17 mouse cellular contexts compared by ENCODE assay signal in genomic region chr7:25436704-25437103, GRCm38 (mm10). TPM values are rescaled to one million over a fixed set of nuclear protein-coding genes. Genes with fewer than 3 reads are reported as not detected.
DNase-seq lines count a peak whose midpoint lies in the region; ATAC-seq and TF ChIP-seq lines count a peak whose summit lies in the region.
"Had no signal": no experiment of that assay in that cellular context is flagged by ENCODE, and none has a peak within 500 bp of the region (broad histone marks: within the 10 kb centered on the region; RNA-seq: fewer than 3 reads in every experiment).

No protein-coding gene starts in this region.

- H3K27ac ChIP-seq in gastrocnemius, adult 2 months = peak overlapping the region; percentile 84
- peak overlapping the region; percentile 68 for H3K27ac ChIP-seq in layer of hippocampus, adult 2 months
- peak overlapping the region; percentile 69 for H3K27ac ChIP-seq in macrophage
- no peak overlapping the region for H3K27ac ChIP-seq in hindbrain, embryonic 16.5 days (ENCODE audit: low read depth, low read length)
- H3K27ac ChIP-seq: forebrain, embryonic 10.5 days; midbrain, embryonic 10.5 days had no signal

- H3K4me3 ChIP-seq in gastrocnemius, adult 2 months = peak overlapping the region; percentile 23; the same call in 1 of the 2 replicates
- H3K4me3 ChIP-seq in layer of hippocampus, adult 2 months = no peak overlapping the region
- no peak overlapping the region for H3K4me3 ChIP-seq in macrophage (ENCODE audit: inconsistent target)
- H3K4me3 ChIP-seq in hindbrain, embryonic 16.5 days (ENCODE audit: low read length) = no peak overlapping the region
- H3K4me3 ChIP-seq: forebrain, embryonic 10.5 days; midbrain, embryonic 10.5 days had no signal

- H3K4me1 ChIP-seq in hindbrain, embryonic 16.5 days (ENCODE audit: control insufficient read depth, insufficient read depth, low read depth, low read length) = no peaks in the 10 kb centered on the region; the same call in 1 of the 2 replicates

- TF ChIP-seq CTCF in gastrocnemius, adult 2 months (IDR thresholded peaks at IDR 0.05) = no peak
- TF ChIP-seq CTCF in layer of hippocampus, adult 2 months (conservative IDR thresholded peaks at IDR 0.05) = no peak

- no peak for ATAC-seq in hindbrain, embryonic 16.5 days

- 22% methylated on average over 2 of the region's 2 CpGs for WGBS in macrophage (ENCODE audit: missing documents)
- WGBS in hindbrain, embryonic 16.5 days = 80% methylated on average over 2 of the region's 2 CpGs

- H3K79me2 ChIP-seq in macrophage (ENCODE audit: inconsistent target) = no peaks in the 10 kb centered on the region

- no peak for DNase-seq in gastrocnemius, adult 2 months
- no peak for DNase-seq in gastrocnemius, adult 8-10 months (ENCODE audit: low spot score in 2 of 2)
- no peak for DNase-seq in layer of hippocampus, adult 2 months (ENCODE audit: low spot score in 2 of 2)
- DNase-seq in layer of hippocampus, adult 11-12 months (ENCODE audit: low spot score) = no peak
- DNase-seq in A20 (ENCODE audit: low read depth, low spot score) = peak; percentile 51
- DNase-seq in left cerebral cortex, adult 11 months (ENCODE audit: low spot score) = no peak
- DNase-seq: cerebellum, adult 2 months; liver; thymus, adult 18-20 months had no signal

- no peaks in the 10 kb centered on the region for H3K27me3 ChIP-seq in hindbrain, embryonic 16.5 days (replicated peaks; ENCODE audit: control insufficient read depth, insufficient read depth, low read length)

- H3K36me3 ChIP-seq in macrophage (ENCODE audit: inconsistent target) = no peaks in the 10 kb centered on the region
- no peaks in the 10 kb centered on the region for H3K36me3 ChIP-seq in hindbrain, embryonic 16.5 days (ENCODE audit: control insufficient read depth, insufficient read depth, low read length)
- H3K36me3 ChIP-seq: forebrain, embryonic 10.5 days; midbrain, embryonic 10.5 days had no signal

- intact Hi-C loops in gastrocnemius, adult 2 months (cut with DNase I) = no loop called here

- H3K4me2 ChIP-seq in hindbrain, embryonic 16.5 days (ENCODE audit: low read length) = no peak overlapping the region

- H3K9ac ChIP-seq in hindbrain, embryonic 16.5 days (ENCODE audit: low read depth, low read length) = no peak overlapping the region

- no peaks in the 10 kb centered on the region for H3K9me3 ChIP-seq in hindbrain, embryonic 16.5 days (ENCODE audit: control insufficient read depth, low read length)
- H3K9me3 ChIP-seq: forebrain, embryonic 10.5 days; midbrain, embryonic 10.5 days had no signal

RNA-seq across cellular contexts. Expression of gene Cxcl17, which starts 24.0 kb away (rescaled TPM):
- total RNA-seq in gastrocnemius, adult 2 months (2021) = not detected
- not detected for total RNA-seq in gastrocnemius, adult 8-10 months (2022)
- total RNA-seq in layer of hippocampus, adult 2 months (2021) = not detected
- not detected for total RNA-seq in macrophage (2018; cell fraction: chromatin; rRNA removed)
- total RNA-seq in macrophage (2018; cell fraction: cytosol; rRNA removed) = not detected
- total RNA-seq in macrophage (2018; cell fraction: nucleus; rRNA removed) = not detected
- polyA plus RNA-seq in macrophage (2018) = not detected in 3 replicates
- polyA plus RNA-seq in hindbrain, embryonic 16.5 days (2015; fragmentation: Nextera tagmentation; extraction: Ambion mirVana) = 0.65 and 1.1 TPM in 2 replicates
- total RNA-seq: gastrocnemius, adult 18-20 months; heart, postnatal 14 days; left cerebral cortex, adult 8-10 months had no signal
- polyA plus RNA-seq: cerebellum, adult 2 months; neural tube, embryonic 11.5 days had no signal

RNA-seq across cellular contexts. Expression of gene Lipe, which starts 38.2 kb away (rescaled TPM):
- 10 to 100 TPM; 13.4 to 17.9 TPM for total RNA-seq in gastrocnemius, adult 2 months (2021)
- total RNA-seq in gastrocnemius, adult 8-10 months (2022) = 10 to 100 TPM; 10.6 to 28.0 (median 19.9) TPM
- total RNA-seq in layer of hippocampus, adult 2 months (2021) = 1 to 10 TPM; 9.1 to 10.0 TPM
- 10 to 100 TPM in 18 of 26 experiments, 1 to 10 TPM in 8; 1.6 to 42.5 (median 18.0) TPM for total RNA-seq in macrophage (2018; cell fraction: chromatin; rRNA removed)
- 10 to 100 TPM in 22 of 26 experiments, 1 to 10 TPM in 4; 5.1 to 30.7 (median 14.5) TPM for total RNA-seq in macrophage (2018; cell fraction: cytosol; rRNA removed)
- 10 to 100 TPM in 21 of 26 experiments, 1 to 10 TPM in 5; 3.6 to 31.2 (median 17.1) TPM for total RNA-seq in macrophage (2018; cell fraction: nucleus; rRNA removed)
- 7.5 to 17.2 TPM (median 9.2 TPM) in 3 replicates for polyA plus RNA-seq in macrophage (2018)
- 12.4 TPM in 2 replicates for polyA plus RNA-seq in hindbrain, embryonic 16.5 days (2015; fragmentation: Nextera tagmentation; extraction: Ambion mirVana)

RNA-seq across cellular contexts. Expression of gene Ceacam1, which starts 40.7 kb away (rescaled TPM):
- total RNA-seq in gastrocnemius, adult 2 months (2021) = 1 to 10 TPM; 4.0 to 6.2 TPM
- total RNA-seq in gastrocnemius, adult 8-10 months (2022) = 1 to 10 TPM; 1.9 to 4.8 (median 3.3) TPM
- 1 to 10 TPM; 3.2 to 4.2 TPM for total RNA-seq in layer of hippocampus, adult 2 months (2021)
- 10 to 100 TPM in 2 of 26 experiments, 1 to 10 TPM in 22, under 1 TPM in 2; 0.74 to 13.9 (median 4.4) TPM for total RNA-seq in macrophage (2018; cell fraction: chromatin; rRNA removed)
- total RNA-seq in macrophage (2018; cell fraction: cytosol; rRNA removed) = 10 to 100 TPM in 11 of 26 experiments, 1 to 10 TPM in 15; 6.4 to 13.0 (median 9.7) TPM
- 10 to 100 TPM in 7 of 26 experiments, 1 to 10 TPM in 19; 2.0 to 19.3 (median 7.4) TPM for total RNA-seq in macrophage (2018; cell fraction: nucleus; rRNA removed)
- polyA plus RNA-seq in macrophage (2018) = 5.5 to 15.5 TPM (median 10.5 TPM) in 3 replicates
- polyA plus RNA-seq in hindbrain, embryonic 16.5 days (2015; fragmentation: Nextera tagmentation; extraction: Ambion mirVana) = 0.59 and 1.6 TPM in 2 replicates
